Mouse (Mus musculus): ENCODE measurements around the gene Aatk. TPM values are rescaled to one million over a fixed set of nuclear protein-coding genes. Genes with fewer than 3 reads are reported as not detected.

Aatk gene
- polyA plus RNA-seq, 1 experiment from 2014 or later, result 17.6 TPM

GRCm38 (mm10) chr11:119978701-119979100 lies 68.3 kb downstream of the Aatk start:
- no peaks in the 10 kb centered on the region for H3K9me3 ChIP-seq
- WGBS, result 95% methylated on average over 4 of the region's 4 CpGs
- H3K4me3 ChIP-seq, result no peak overlapping the region
- no peak overlapping the region for H3K27ac ChIP-seq
- H3K9ac ChIP-seq, result no peak overlapping the region
- ATAC-seq (ENCODE audit: low FRiP score, low read depth), result no peak
- H3K36me3 ChIP-seq, result peaks cover 5% of the 10 kb centered on the region
- no peak overlapping the region for H3K4me2 ChIP-seq (replicated peaks)
- no peaks in the 10 kb centered on the region for H3K27me3 ChIP-seq (replicated peaks)
- no peaks in the 10 kb centered on the region for H3K4me1 ChIP-seq

DNA sequence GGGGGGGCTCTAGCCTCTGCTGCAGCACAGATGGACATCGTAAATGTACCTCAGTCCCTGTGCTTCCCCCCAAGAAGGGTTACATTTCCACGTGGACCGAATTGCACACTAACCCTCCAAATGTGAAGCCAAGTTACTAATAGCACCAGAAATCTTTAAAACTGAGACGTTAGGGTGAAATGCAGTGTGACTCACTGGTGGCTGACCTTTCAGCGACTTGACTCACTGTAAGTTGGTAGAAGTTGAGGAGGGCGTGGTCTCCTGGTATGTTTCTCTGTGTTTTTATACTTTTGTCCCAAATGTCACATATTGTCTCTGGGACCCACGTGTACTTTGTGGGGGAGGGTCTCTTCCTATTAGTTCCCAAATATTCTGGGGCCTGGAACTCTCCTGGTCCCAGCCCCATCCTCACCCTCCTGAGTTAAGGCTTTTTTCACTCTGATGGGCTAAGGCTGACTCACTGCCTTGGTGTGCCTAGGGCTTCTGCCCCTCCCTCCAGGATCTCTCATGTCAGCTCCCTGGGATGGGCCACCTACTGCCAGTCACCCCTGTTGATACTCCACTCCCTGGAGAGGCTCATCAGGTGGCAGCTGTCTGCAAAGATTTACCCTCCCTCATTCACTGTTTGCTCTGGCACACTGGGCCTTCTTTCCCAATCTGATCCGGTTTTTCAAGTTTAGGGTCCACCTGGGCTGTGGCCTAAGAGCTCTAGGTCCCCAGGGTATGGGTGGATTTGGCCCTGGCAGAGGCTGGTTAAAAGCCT lies 71.0 kb downstream of the Aatk start:
- no peak for ATAC-seq (ENCODE audit: low FRiP score, low read depth)
- no peak overlapping the region for H3K4me2 ChIP-seq (replicated peaks)
- no peaks in the 10 kb centered on the region for H3K9me3 ChIP-seq

DNA sequence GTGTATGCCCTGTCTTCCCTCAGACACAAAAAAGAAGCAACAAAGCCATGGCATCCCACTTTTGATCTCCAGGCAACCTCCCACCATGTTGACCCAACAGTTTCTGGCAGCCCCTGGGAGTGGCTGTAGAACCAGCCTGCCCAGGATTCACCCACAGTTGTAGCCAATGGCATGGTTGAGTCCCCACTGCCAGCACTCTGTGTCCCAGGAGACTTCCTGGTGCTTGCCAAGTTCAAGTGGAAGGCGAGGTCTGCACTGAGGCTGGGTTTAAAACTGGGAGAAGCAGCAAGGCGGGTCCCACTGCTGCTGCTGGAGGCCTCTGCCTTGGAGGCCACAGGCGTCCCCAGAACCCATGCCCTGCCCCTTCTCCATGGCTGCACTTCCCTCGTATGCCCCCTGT lies 73.2 kb downstream of the Aatk start:
- Histone ChIP-seq H3K4me3 (no peak overlapping the region), H3K9me3 (no peaks in the 10 kb centered on the region), H3K36me3 (peaks cover 5% of the 10 kb centered on the region), H3K27ac (no peak overlapping the region), H3K27me3 (replicated peaks) (no peaks in the 10 kb centered on the region), H3K9ac (no peak overlapping the region), H3K4me2 (replicated peaks) (no peak overlapping the region), H3K4me1 (peaks cover 17% of the 10 kb centered on the region)
- ATAC-seq (ENCODE audit: low FRiP score, low read depth), result no peak
- 89% methylated on average over 4 of the region's 4 CpGs for WGBS

More for the DNA sequence above, 71.0 kb downstream of the Aatk start:
- Histone ChIP-seq H3K9ac (no peak overlapping the region), H3K36me3 (peaks cover 5% of the 10 kb centered on the region), H3K27me3 (replicated peaks) (no peaks in the 10 kb centered on the region), H3K4me3 (no peak overlapping the region), H3K27ac (no peak overlapping the region), H3K4me1 (peaks cover 5% of the 10 kb centered on the region)
- 81% methylated on average over 8 of the region's 8 CpGs for WGBS

GRCm38 (mm10) chr11:119970021-119970851 lies 76.7 kb downstream of the Aatk start:
- H3K27ac ChIP-seq, result no peak overlapping the region; the same call in 1 of the 2 replicates
- no peak overlapping the region for H3K9ac ChIP-seq

GRCm38 (mm10) chr11:119967892-119968291 lies 79.1 kb downstream of the Aatk start:
- H3K4me3 ChIP-seq, result no peak overlapping the region
- H3K9me3 ChIP-seq, result no peaks in the 10 kb centered on the region
- H3K36me3 ChIP-seq, result no peaks in the 10 kb centered on the region
- no peak for ATAC-seq (ENCODE audit: low FRiP score, low read depth)
- no peak overlapping the region for H3K27ac ChIP-seq
- H3K27me3 ChIP-seq (replicated peaks), result no peaks in the 10 kb centered on the region
- H3K9ac ChIP-seq, result no peak overlapping the region
- peaks cover 29% of the 10 kb centered on the region for H3K4me1 ChIP-seq
- WGBS, result 88% methylated on average over 2 of the region's 2 CpGs
- no peak overlapping the region for H3K4me2 ChIP-seq (replicated peaks)

More at GRCm38 (mm10) chr11:119970021-119970851, 76.7 kb downstream of the Aatk start:
- peak; percentile 50; the same call in 1 of the 2 replicates for ATAC-seq (ENCODE audit: low FRiP score, low read depth)
- peaks cover 23% of the 10 kb centered on the region for H3K4me1 ChIP-seq
- H3K36me3 ChIP-seq, result peaks cover 5% of the 10 kb centered on the region
- no peak overlapping the region; the same call in 1 of the 2 replicates for H3K4me2 ChIP-seq (replicated peaks)
- no peaks in the 10 kb centered on the region for H3K27me3 ChIP-seq (replicated peaks)
- H3K9me3 ChIP-seq, result no peaks in the 10 kb centered on the region
- H3K4me3 ChIP-seq, result no peak overlapping the region
- 51% methylated on average over 12 of the region's 12 CpGs for WGBS

GRCm38 (mm10) chr11:119967401-119967800 lies 79.6 kb downstream of the Aatk start:
- H3K27me3 ChIP-seq (replicated peaks), result no peaks in the 10 kb centered on the region

DNA sequence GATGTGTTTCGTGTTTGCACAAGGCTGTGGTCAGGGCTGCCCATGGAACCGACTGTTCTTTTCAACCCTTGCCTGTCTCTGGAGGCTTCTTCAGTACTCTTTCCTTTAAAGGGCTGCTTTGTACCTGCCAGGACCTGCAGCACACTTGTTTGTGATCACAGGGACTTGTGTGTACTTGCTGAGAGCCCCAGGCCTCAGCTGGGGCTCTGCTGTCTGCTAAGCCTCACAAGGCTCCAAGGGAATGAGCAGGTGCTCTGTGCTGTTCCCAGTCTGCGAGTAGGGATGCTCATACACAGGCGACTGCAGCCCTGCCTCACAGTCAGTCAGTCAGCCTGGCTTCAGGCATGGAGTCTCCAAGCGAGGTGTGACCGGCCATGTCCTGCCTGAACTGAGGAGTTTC lies 80.7 kb downstream of the Aatk start:
- Histone ChIP-seq H3K4me2 (replicated peaks) (no peak overlapping the region), H3K9me3 (no peaks in the 10 kb centered on the region), H3K4me1 (peaks cover 28% of the 10 kb centered on the region), H3K36me3 (no peaks in the 10 kb centered on the region), H3K4me3 (no peak overlapping the region), H3K9ac (no peak overlapping the region), H3K27ac (no peak overlapping the region), H3K27me3 (replicated peaks) (no peaks in the 10 kb centered on the region)
- ATAC-seq (ENCODE audit: low FRiP score, low read depth), result no peak
- 87% methylated on average over 6 of the region's 6 CpGs for WGBS

More at GRCm38 (mm10) chr11:119967401-119967800, 79.6 kb downstream of the Aatk start:
- H3K27ac ChIP-seq, result no peak overlapping the region
- H3K4me3 ChIP-seq, result no peak overlapping the region
- no peak for ATAC-seq (ENCODE audit: low FRiP score, low read depth)
- peaks cover 29% of the 10 kb centered on the region for H3K4me1 ChIP-seq
- H3K36me3 ChIP-seq, result no peaks in the 10 kb centered on the region
- WGBS, result 79% methylated on average over 8 of the region's 8 CpGs
- no peak overlapping the region for H3K9ac ChIP-seq
- H3K9me3 ChIP-seq, result no peaks in the 10 kb centered on the region
- H3K4me2 ChIP-seq (replicated peaks), result no peak overlapping the region

DNA sequence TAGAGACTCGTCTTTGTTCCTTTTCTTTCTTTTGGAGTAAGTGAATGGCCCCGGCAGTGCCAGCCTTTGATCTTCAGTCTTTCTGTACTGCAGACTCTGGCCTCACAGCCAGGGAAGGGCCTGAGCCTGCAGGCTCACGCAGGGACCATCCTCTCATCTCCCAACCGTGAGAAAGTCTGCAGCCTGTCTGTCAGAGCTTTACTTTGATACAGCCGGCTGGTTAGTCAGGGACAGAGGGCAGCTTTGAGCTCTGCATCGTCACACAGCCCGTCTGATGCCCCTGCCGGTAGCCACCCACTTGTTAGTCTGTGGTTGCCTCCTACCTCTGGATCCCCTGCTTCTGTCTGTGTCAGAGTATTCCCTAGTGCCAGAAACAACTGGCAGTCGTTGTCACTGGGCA lies 81.9 kb downstream of the Aatk start:
- WGBS, result 8% methylated on average over 9 of the region's 9 CpGs
- no peak overlapping the region for H3K27ac ChIP-seq

GRCm38 (mm10) chr11:119961511-119961910 lies 85.5 kb downstream of the Aatk start:
- H3K27me3 ChIP-seq (replicated peaks), result no peaks in the 10 kb centered on the region
- H3K9me3 ChIP-seq, result no peaks in the 10 kb centered on the region
- no peak overlapping the region for H3K9ac ChIP-seq
- ATAC-seq (ENCODE audit: low FRiP score, low read depth), result no peak
- WGBS, result 84% methylated on average over 3 of the region's 3 CpGs
- H3K4me1 ChIP-seq, result 0 out of 2 replicates have a peak, but pooled peaks cover 5% of the 10 kb centered on the region
- no peaks in the 10 kb centered on the region for H3K36me3 ChIP-seq
- H3K4me3 ChIP-seq, result no peak overlapping the region
- H3K27ac ChIP-seq, result no peak overlapping the region
- no peak overlapping the region for H3K4me2 ChIP-seq (replicated peaks)

More for the DNA sequence above, 81.9 kb downstream of the Aatk start:
- no peak for ATAC-seq (ENCODE audit: low FRiP score, low read depth)
- Histone ChIP-seq H3K4me2 (replicated peaks) (no peak overlapping the region), H3K4me3 (no peak overlapping the region), H3K36me3 (no peaks in the 10 kb centered on the region), H3K27me3 (replicated peaks) (no peaks in the 10 kb centered on the region), H3K9me3 (no peaks in the 10 kb centered on the region), H3K4me1 (peaks cover 15% of the 10 kb centered on the region), H3K9ac (no peak overlapping the region)

GRCm38 (mm10) chr11:119960671-119961070 lies 86.3 kb downstream of the Aatk start:
- Histone ChIP-seq H3K9me3 (no peaks in the 10 kb centered on the region), H3K9ac (no peak overlapping the region), H3K27me3 (replicated peaks) (no peaks in the 10 kb centered on the region), H3K27ac (no peak overlapping the region), H3K4me1 (0 out of 2 replicates have a peak, but pooled peaks cover 5% of the 10 kb centered on the region), H3K36me3 (no peaks in the 10 kb centered on the region), H3K4me3 (no peak overlapping the region), H3K4me2 (replicated peaks) (no peak overlapping the region)
- 93% methylated on average over 6 of the region's 6 CpGs for WGBS
- no peak for ATAC-seq (ENCODE audit: low FRiP score, low read depth)

DNA sequence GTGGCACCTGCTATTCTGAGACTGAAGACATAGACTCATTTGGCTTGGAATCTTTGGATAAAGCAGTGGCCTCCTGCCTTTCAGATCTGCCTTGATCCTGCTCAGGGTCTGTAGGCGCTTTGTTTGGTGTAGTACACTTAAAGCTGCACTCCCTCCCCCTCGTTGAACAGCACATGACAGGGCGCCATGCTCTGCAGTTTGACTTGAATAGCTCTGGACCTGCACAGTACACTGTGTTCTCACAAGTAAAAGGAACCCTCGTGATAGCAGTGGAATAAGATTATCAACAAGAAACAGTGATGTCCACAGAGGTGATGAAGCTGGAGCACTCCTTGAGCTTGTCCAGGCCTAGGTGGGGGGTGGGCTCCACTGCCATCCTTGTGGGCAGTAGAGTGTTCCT lies 87.3 kb downstream of the Aatk start:
- no peak overlapping the region for H3K9ac ChIP-seq
- H3K4me2 ChIP-seq (replicated peaks), result no peak overlapping the region
- 0 out of 2 replicates have a peak, but pooled peaks cover 2% of the 10 kb centered on the region for H3K4me1 ChIP-seq
- ATAC-seq (ENCODE audit: low FRiP score, low read depth), result no peak
- H3K9me3 ChIP-seq, result no peaks in the 10 kb centered on the region
- 74% methylated on average over 4 of the region's 4 CpGs for WGBS
- H3K4me3 ChIP-seq, result no peak overlapping the region
- H3K36me3 ChIP-seq, result no peaks in the 10 kb centered on the region
- H3K27ac ChIP-seq, result no peak overlapping the region
- H3K27me3 ChIP-seq (replicated peaks), result no peaks in the 10 kb centered on the region

GRCm38 (mm10) chr11:119958856-119959255 lies 88.1 kb downstream of the Aatk start:
- Histone ChIP-seq H3K27me3 (replicated peaks) (no peaks in the 10 kb centered on the region), H3K4me3 (no peak overlapping the region), H3K9ac (no peak overlapping the region), H3K36me3 (no peaks in the 10 kb centered on the region), H3K27ac (no peak overlapping the region), H3K9me3 (no peaks in the 10 kb centered on the region), H3K4me1 (no peaks in the 10 kb centered on the region), H3K4me2 (replicated peaks) (no peak overlapping the region)
- no peak for ATAC-seq (ENCODE audit: low FRiP score, low read depth)
- WGBS, result 84% methylated on average over 7 of the region's 7 CpGs
